Mouse (Mus musculus): ENCODE data around the gene Tmem117. TPM values are rescaled to one million over a fixed set of nuclear protein-coding genes. Genes with fewer than 3 reads are reported as not detected.

Tmem117 gene
- 7.7 TPM for polyA plus RNA-seq (2021)

GRCm38 (mm10) chr15:94628830-94629601 lies at the start of gene Tmem117:
Tmem117 (plus strand) TSS chr15:94629232.
- ATAC-seq (peak; percentile 85), DNase-seq (ENCODE audit: low read depth, low spot score) (no peak)
- H3K27me3 ChIP-seq, result peaks cover 19% of the 10 kb centered on the region
- POLR2A ChIA-PET, result no interaction called here
- TF ChIP-seq CTCF (IDR thresholded peaks at IDR 0.05), result no peak
- in situ Hi-C loops (cut with MboI; ENCODE audit: low pct_unique_long_range_greater_than_20kb), result no loop called here
- CTCF ChIA-PET, result no interaction called here

GRCm38 (mm10) chr15:94582000-94582593 lies 46.9 kb upstream of the Tmem117 start:
- CTCF ChIA-PET, result interaction anchor here (0.8 to 1.0 kb wide), 2 partner anchors 9 to 36 kb away, joined by 3 read pairs; no protein-coding TSS in a partner anchor
- POLR2A ChIA-PET, result no interaction called here
- DNase-seq (ENCODE audit: low read depth, low spot score) (no peak), ATAC-seq (no peak)
- no peak for TF ChIP-seq CTCF (IDR thresholded peaks at IDR 0.05)
- no peaks in the 10 kb centered on the region for H3K27me3 ChIP-seq
- in situ Hi-C loops (cut with MboI; ENCODE audit: low pct_unique_long_range_greater_than_20kb), result no loop called here

GRCm38 (mm10) chr15:94583153-94583552 lies 45.9 kb upstream of the Tmem117 start:
- ChIA-PET CTCF (no interaction called here), POLR2A (no interaction called here)
- H3K27me3 ChIP-seq, result no peaks in the 10 kb centered on the region
- no peak for TF ChIP-seq CTCF (IDR thresholded peaks at IDR 0.05)
- no peak for ATAC-seq
- DNase-seq (ENCODE audit: low read depth, low spot score), result no peak
- in situ Hi-C loops (cut with MboI; ENCODE audit: low pct_unique_long_range_greater_than_20kb), result no loop called here

- no peak for DNase-seq (ENCODE audit: low read depth, low spot score)
- H3K27me3 ChIP-seq, result no peaks in the 10 kb centered on the region
- ATAC-seq, result no peak
- in situ Hi-C loops (cut with MboI; ENCODE audit: low pct_unique_long_range_greater_than_20kb), result no loop called here
- TF ChIP-seq CTCF (IDR thresholded peaks at IDR 0.05), result peak; percentile 69
- ChIA-PET CTCF (interaction anchor here (1.1 kb wide), 1 partner anchor 9 kb away, joined by 6 read pairs; no protein-coding TSS in a partner anchor), POLR2A (no interaction called here)
These were observed 44.3 kb upstream of the Tmem117 start for GRCm38 (mm10) chr15:94584738-94585137.

- in situ Hi-C loops (cut with MboI; ENCODE audit: low pct_unique_long_range_greater_than_20kb), result no loop called here
- ChIA-PET CTCF (no interaction called here), POLR2A (no interaction called here)
- no peak for ATAC-seq
- DNase-seq (ENCODE audit: low read depth, low spot score), result no peak
- no peaks in the 10 kb centered on the region for H3K27me3 ChIP-seq
- no peak for TF ChIP-seq CTCF (IDR thresholded peaks at IDR 0.05)
These were observed 41.0 kb upstream of the Tmem117 start for GRCm38 (mm10) chr15:94587826-94588715.

GRCm38 (mm10) chr15:94589219-94590075 lies 39.6 kb upstream of the Tmem117 start, which contains the start of gene Twf1:
Twf1 (minus strand) TSS chr15:94589889.
- ATAC-seq, result peak; percentile 97
- DNase-seq (ENCODE audit: low read depth, low spot score), result peak; percentile 65
- peaks cover 8% of the 10 kb centered on the region for H3K27me3 ChIP-seq
- in situ Hi-C loops (cut with MboI; ENCODE audit: low pct_unique_long_range_greater_than_20kb), result no loop called here
- CTCF ChIA-PET, result no interaction called here
- POLR2A ChIA-PET, result interaction anchor here (1.2 kb wide), 1 partner anchor 46 kb away, joined by 3 read pairs; the partner anchor contains the start of genes Irak4 and Pus7l
- peak; percentile 38 for TF ChIP-seq CTCF (IDR thresholded peaks at IDR 0.05)

GRCm38 (mm10) chr15:94590083-94590482 lies 38.9 kb upstream of the Tmem117 start:
- ATAC-seq (no peak), DNase-seq (ENCODE audit: low read depth, low spot score) (no peak)
- ChIA-PET POLR2A (interaction anchor here (0.9 to 1.2 kb wide), 3 partner anchors 10 to 47 kb away, joined by 3 to 4 read pairs (median 3); partner anchors contain the start of genes Irak4 and Pus7l), CTCF (interaction anchor here (0.9 kb wide), 1 partner anchor 10 kb away, joined by 3 read pairs; no protein-coding TSS in a partner anchor)
- peaks cover 9% of the 10 kb centered on the region for H3K27me3 ChIP-seq
- TF ChIP-seq CTCF (IDR thresholded peaks at IDR 0.05), result no peak
- in situ Hi-C loops (cut with MboI; ENCODE audit: low pct_unique_long_range_greater_than_20kb), result no loop called here

GRCm38 (mm10) chr15:94591356-94591755 lies 37.7 kb upstream of the Tmem117 start:
- ChIA-PET CTCF (no interaction called here), POLR2A (interaction anchor here (1.1 kb wide), 1 partner anchor 9 kb away, joined by 4 read pairs; no protein-coding TSS in a partner anchor)
- ATAC-seq (no peak), DNase-seq (ENCODE audit: low read depth, low spot score) (no peak)
- no peak for TF ChIP-seq CTCF (IDR thresholded peaks at IDR 0.05)
- in situ Hi-C loops (cut with MboI; ENCODE audit: low pct_unique_long_range_greater_than_20kb), result no loop called here
- peaks cover 16% of the 10 kb centered on the region for H3K27me3 ChIP-seq

GRCm38 (mm10) chr15:94593586-94593985 lies 35.4 kb upstream of the Tmem117 start:
- in situ Hi-C loops (cut with MboI; ENCODE audit: low pct_unique_long_range_greater_than_20kb), result no loop called here
- ATAC-seq, result no peak
- peaks cover 21% of the 10 kb centered on the region for H3K27me3 ChIP-seq
- TF ChIP-seq CTCF (IDR thresholded peaks at IDR 0.05), result no peak
- CTCF ChIA-PET, result interaction anchor here (1.5 kb wide), 1 partner anchor 29 kb away, joined by 3 read pairs; no protein-coding TSS in a partner anchor
- POLR2A ChIA-PET, result no interaction called here
- DNase-seq (ENCODE audit: low read depth, low spot score), result no peak
